Mouse (Mus musculus): ENCODE results near the gene Fam214b.

DNA sequence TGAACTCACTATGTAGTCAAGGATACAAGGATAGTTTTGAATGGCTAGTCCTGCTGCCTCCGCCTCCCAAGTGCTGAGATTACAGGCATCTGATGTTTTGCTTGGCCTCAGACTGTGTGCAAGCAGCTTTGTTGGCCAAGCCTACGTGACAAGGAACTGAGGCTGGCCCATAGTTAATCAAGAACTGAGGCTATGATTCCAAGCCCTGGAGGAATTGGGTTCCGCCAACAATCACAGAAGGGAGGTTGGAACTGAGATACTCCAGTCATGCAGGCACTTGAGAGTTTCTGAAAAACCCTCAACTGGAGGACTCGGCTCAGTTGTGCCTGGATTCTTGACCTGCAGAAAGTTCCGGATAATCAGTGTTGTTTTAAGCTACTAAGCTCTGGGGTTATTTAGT is 11.6 kb upstream of the Fam214b start:
- TF ChIP-seq CTCF (IDR thresholded peaks at IDR 0.05; ENCODE audit: control insufficient read depth, insufficient read depth, low read length) (no peak), POLR2A (IDR thresholded peaks at IDR 0.05; ENCODE audit: borderline replicate concordance, control insufficient read depth, low read depth, low read length) (no peak)
